Mouse (Mus musculus) heart, postnatal 0 days (tissue): ENCODE data around the gene Slc16a10. TPM values are rescaled to one million over a fixed set of nuclear protein-coding genes. Genes with fewer than 3 reads are reported as not detected.

Experiments used
- ATAC-seq: fragments of 200-750 bp; cut with Nextera tagmentation; 2 replicates; pipeline ENCODE4 v1.8.0; 2017; ENCODE audit warnings: low read depth, moderate number of reproducible peaks, moderate library complexity; ENCODE audit not compliant: insufficient read depth
- DNase-seq: peaks from one replicate; pipeline ENCODE4 v3.0.0-alpha.2; 2016; ENCODE audit warnings: low spot score
- H3K27ac ChIP-seq: fragments of 300-500 bp; sonication (generic); 2 replicates; pipeline ENCODE4 v1.5.1; 2014; ENCODE audit warnings: low read depth, mild to moderate bottlenecking
- H3K27me3 ChIP-seq: fragments of 300-500 bp; sonication (generic); 2 replicates; pipeline ENCODE4 v1.6.1; 2014; ENCODE audit warnings: low read length, mixed read lengths; ENCODE audit not compliant: control insufficient read depth, insufficient read depth
- H3K36me3 ChIP-seq: fragments of 300-500 bp; sonication (generic); replicated peaks from 2 replicates; pipeline ENCODE4 v1.6.1; 2014; ENCODE audit warnings: low read length, mixed read lengths; ENCODE audit not compliant: control insufficient read depth, insufficient read depth
- H3K4me1 ChIP-seq: fragments of 300-500 bp; sonication (generic); 2 replicates; pipeline ENCODE4 v1.6.1; 2014; ENCODE audit warnings: antibody characterized with exemption; ENCODE audit not compliant: control insufficient read depth, insufficient read depth
- H3K4me2 ChIP-seq: fragments of 300-500 bp; sonication (generic); 2 replicates; pipeline ENCODE4 v1.6.1; 2014; ENCODE audit warnings: low read depth, mild to moderate bottlenecking, low read length, moderate library complexity
- H3K4me3 ChIP-seq: fragments of 300-500 bp; sonication (generic); 2 replicates; pipeline ENCODE4 v1.5.1; 2014; ENCODE audit warnings: low read depth, low read length
- H3K9ac ChIP-seq: fragments of 300-500 bp; sonication (generic); replicated peaks from 2 replicates; pipeline ENCODE4 v1.6.1; 2014; ENCODE audit warnings: low read depth, low read length, mixed read lengths
- H3K9me3 ChIP-seq: fragments of 300-500 bp; sonication (generic); replicated peaks from 2 replicates; pipeline ENCODE4 v1.6.1; 2016; ENCODE audit warnings: low read length; ENCODE audit not compliant: control insufficient read depth
- CTCF ChIP-seq: IDR thresholded peaks from 2 replicates; pipeline ENCODE4 v1.5.1; 2016; ENCODE audit warnings: antibody characterized with exemption, control low read depth, low read depth
- EP300 ChIP-seq: IDR thresholded peaks from 2 replicates; pipeline ENCODE4 v1.6.1; 2016; ENCODE audit warnings: antibody characterized with exemption, low read depth
- WGBS: fragments of 180-500 bp; shearing (Covaris S2); extraction: QIAGEN DNeasy Blood & Tissue Kit; methylation state at CpG from one replicate; pipeline ENCODE4 v1.1.7; 2014; 5-methylcytosine and 5-hydroxymethylcytosine counted together
- polyA plus RNA-seq: library from polyadenylated mRNA; unstranded; fragments of >200 nt; fragmentation: Nextera tagmentation; extraction: Ambion mirVana; gene quantifications from 2 replicates; pipeline ENCODE4 v1.2.1, GENCODE M21; 2015
- total RNA-seq: library from RNA; depleted of rRNA; stranded (reverse); fragments of >200 nt; gene quantifications from 2 replicates; pipeline ENCODE4 v1.2.3, GENCODE M21; 2014; ENCODE audit warnings: low replicate concordance

Slc16a10 gene
- total and polyA plus RNA-seq, 2 experiments from 2014 or later: 11.6 to 15.6 TPM

- DNase-seq: peak; percentile 8
- no peak overlapping the region for H3K4me2 ChIP-seq
- H3K4me1 ChIP-seq: no peaks in the 10 kb centered on the region
- ATAC-seq: no peak
- H3K9me3 ChIP-seq: no peaks in the 10 kb centered on the region
- 55% methylated on average over 6 of the region's 6 CpGs for WGBS
- H3K27ac ChIP-seq: no peak overlapping the region
- H3K4me3 ChIP-seq: no peak overlapping the region
- TF ChIP-seq CTCF (no peak), EP300 (no peak)
- no peaks in the 10 kb centered on the region for H3K27me3 ChIP-seq
- no peak overlapping the region for H3K9ac ChIP-seq
- no peaks in the 10 kb centered on the region for H3K36me3 ChIP-seq
These were observed 83.8 kb downstream of the Slc16a10 start for GRCm38 (mm10) chr10:40058062-40058785.

DNA sequence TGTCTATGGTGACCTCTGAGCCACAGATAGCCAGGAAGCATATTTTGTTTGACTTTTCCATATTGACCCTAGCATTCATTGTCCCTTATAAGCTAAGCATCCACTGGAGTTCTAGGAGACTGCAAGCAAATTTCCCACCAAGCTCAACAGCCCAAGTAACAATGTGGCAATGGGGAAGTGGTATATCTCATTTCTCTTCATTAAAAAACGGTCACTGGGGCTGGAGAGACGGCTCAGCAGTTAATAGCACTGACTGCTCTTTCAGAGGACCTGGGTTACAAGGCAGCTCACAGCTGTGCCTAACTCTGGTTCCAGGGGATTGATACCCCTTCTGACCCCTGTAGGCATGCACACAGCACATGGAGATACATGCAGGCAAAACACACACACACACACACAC is 84.4 kb downstream of the Slc16a10 start:
- H3K4me1 ChIP-seq: no peaks in the 10 kb centered on the region
- no peak overlapping the region for H3K4me3 ChIP-seq
- H3K27ac ChIP-seq: no peak overlapping the region
- no peak for DNase-seq
- TF ChIP-seq EP300 (no peak), CTCF (no peak)
- WGBS: 72% methylated on average over 2 of the region's 2 CpGs
- H3K27me3 ChIP-seq: no peaks in the 10 kb centered on the region
- 0 out of 2 replicates have a peak, but pooled peaks cover 2% of the 10 kb centered on the region for H3K36me3 ChIP-seq
- no peak overlapping the region for H3K9ac ChIP-seq
- no peak overlapping the region for H3K4me2 ChIP-seq
- H3K9me3 ChIP-seq: no peaks in the 10 kb centered on the region
- ATAC-seq: no peak

DNA sequence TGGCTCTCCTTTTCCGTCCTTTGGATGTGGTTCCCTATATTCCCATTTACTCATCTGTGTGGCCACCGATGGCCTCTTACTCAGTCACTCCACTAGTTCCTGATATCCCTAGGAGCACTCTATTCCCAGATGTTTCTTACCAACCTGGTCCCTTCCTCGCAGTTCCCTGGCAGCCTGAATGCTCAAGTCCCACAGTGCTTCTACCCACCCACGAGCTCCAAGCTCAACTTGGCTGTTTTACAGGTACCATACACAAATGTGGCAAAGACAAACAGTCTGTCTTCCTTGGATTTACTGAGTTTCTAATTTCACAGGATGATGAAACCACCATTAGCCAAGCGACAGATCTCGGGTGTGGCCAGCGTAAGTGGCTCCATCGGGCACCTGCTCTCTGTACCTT is 87.6 kb downstream of the Slc16a10 start:
- no peak overlapping the region for H3K4me3 ChIP-seq
- no peak overlapping the region for H3K9ac ChIP-seq
- ATAC-seq (no peak), DNase-seq (no peak)
- H3K4me2 ChIP-seq: no peak overlapping the region
- H3K27ac ChIP-seq: no peak overlapping the region
- H3K9me3 ChIP-seq: no peaks in the 10 kb centered on the region
- TF ChIP-seq CTCF: no peak
- no peak for TF ChIP-seq EP300
- H3K4me1 ChIP-seq: no peaks in the 10 kb centered on the region
- no peaks in the 10 kb centered on the region for H3K27me3 ChIP-seq
- H3K36me3 ChIP-seq: peaks cover 13% of the 10 kb centered on the region
- 88% methylated on average over 8 of the region's 8 CpGs for WGBS

DNA sequence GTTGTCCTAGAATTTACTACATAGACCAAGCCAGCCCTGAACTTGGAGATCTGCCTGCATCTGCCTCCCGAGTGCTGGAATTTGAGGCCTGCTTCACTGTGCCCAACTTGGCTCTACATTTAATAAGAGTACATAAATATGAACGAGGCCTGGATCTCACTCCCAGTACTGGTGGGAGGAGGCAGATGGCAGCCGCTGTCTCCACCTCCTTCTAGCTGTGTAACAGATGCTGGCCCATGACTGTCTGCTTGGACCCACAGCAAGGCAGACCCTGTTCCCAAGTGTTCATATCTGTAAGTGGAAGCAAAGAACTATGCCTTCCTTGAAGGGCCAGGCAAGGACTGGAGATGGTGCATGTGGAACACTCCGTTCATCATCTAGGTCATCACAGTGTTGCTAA is 88.2 kb downstream of the Slc16a10 start:
- ATAC-seq (no peak), DNase-seq (no peak)
- H3K4me2 ChIP-seq: no peak overlapping the region
- no peaks in the 10 kb centered on the region for H3K9me3 ChIP-seq
- no peaks in the 10 kb centered on the region for H3K4me1 ChIP-seq
- no peak overlapping the region for H3K4me3 ChIP-seq
- H3K9ac ChIP-seq: no peak overlapping the region
- H3K36me3 ChIP-seq: peaks cover 13% of the 10 kb centered on the region
- H3K27me3 ChIP-seq: no peaks in the 10 kb centered on the region
- 81% methylated on average over 4 of the region's 4 CpGs for WGBS
- H3K27ac ChIP-seq: no peak overlapping the region
- no peak for TF ChIP-seq CTCF

- DNase-seq: peak; percentile 57
- peak; percentile 24; the same call in 1 of the 2 replicates for ATAC-seq
- H3K4me3 ChIP-seq: no peak overlapping the region
- no peaks in the 10 kb centered on the region for H3K4me1 ChIP-seq
- TF ChIP-seq CTCF (peak; percentile 63), EP300 (no peak)
- H3K9me3 ChIP-seq: no peaks in the 10 kb centered on the region
- 51% methylated on average over 3 of the region's 3 CpGs for WGBS
- H3K27me3 ChIP-seq: no peaks in the 10 kb centered on the region
- H3K4me2 ChIP-seq: no peak overlapping the region
- H3K36me3 ChIP-seq: peaks cover 13% of the 10 kb centered on the region
- no peak overlapping the region for H3K27ac ChIP-seq
- no peak overlapping the region for H3K9ac ChIP-seq
These were observed 88.7 kb downstream of the Slc16a10 start for GRCm38 (mm10) chr10:40053257-40053895.
